Mouse (Mus musculus) gastrocnemius, adult 8-10 months (tissue): ENCODE results near the gene Elavl2. TPM values are rescaled to one million over a fixed set of nuclear protein-coding genes. Genes with fewer than 3 reads are reported as not detected.

Experiments used
- DNase-seq, 2 experiments: peaks; one replicate each; pipeline ENCODE4 v3.0.0; 2022; ENCODE audit warnings: low spot score in 2 of 2
- microRNA-seq: library from miRNA; unstranded; fragments of <30 nt; microRNA quantifications from one replicate; pipeline ENCODE4 v1.2.0, GENCODE M21; 2022
- total RNA-seq, 4 experiments: library from RNA; stranded (reverse); gene quantifications; 2 replicates each; pipeline ENCODE4 v1.2.4; 2022

The Elavl2 gene
- total RNA-seq, 4 experiments from 2014 or later: 0.19 TPM; not detected in 3

DNA sequence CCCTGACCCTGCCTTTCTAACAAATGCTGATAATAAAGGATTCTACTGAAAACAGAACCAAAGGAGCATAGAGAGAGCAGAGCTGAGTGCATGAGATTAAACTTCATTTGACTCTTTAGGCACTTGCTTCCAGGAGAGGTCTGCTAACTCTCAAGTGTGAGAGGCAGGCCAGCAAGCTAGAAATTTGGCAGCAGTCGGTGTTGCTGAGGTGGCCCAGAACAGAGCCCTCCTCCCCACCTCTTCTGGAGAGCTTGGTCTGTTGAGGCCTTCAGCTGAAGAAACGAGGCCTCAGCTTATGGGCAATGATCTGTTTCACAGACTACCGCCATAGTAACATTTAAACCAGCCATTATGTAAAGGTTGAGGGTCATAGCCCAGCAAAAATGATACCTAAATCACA is 186.7 kb downstream of the Elavl2 start:
- no peak for DNase-seq

DNA sequence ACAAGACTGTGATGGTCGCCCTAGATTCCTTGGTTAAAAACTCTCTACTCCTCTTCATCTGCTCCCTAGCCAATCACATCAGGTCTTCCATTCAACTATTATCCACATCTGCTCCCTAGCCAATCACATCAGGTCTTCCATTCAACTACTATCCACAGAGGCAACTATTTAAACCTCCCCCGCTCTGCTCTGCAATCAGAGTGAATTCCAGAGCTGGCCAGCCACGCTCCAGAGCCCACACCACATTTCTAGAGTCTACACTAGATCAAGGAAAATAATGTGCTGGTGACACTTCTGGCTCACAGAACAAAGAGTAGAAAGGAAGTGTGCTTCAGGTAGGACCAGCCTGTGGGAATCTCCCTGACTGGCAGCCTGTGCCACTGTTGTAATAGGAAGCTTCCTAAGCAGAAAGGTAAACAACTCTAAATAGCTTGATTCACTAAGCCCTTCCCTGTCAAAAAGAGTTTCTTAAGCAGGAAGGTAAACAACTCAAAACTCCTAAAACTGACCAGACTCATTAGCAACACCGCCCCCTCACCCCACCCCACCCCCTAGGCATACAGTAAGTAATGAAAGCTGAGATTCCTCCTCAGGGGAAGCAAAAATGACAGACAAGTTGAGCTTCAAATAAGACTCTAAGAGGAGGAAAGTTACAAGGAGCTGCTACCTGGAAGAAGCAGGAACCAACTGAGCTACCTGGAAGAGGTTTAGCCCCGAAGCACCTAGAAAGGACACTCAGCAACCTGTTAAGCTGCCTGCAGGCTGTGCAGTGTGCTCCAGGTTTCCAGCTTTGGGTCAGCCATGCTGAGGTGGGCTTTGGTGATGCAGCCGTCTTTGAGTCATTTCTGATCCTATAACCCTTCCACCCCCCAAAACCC is 191.9 kb downstream of the Elavl2 start:
- DNase-seq: no peak

Small RNAs within 50 kb of the gene (microRNA-seq; reads per million reads assigned to microRNA genes)
- not detected for gene Mir6402
